ENCODE assay signal across 14 mouse cellular contexts in genomic region chr5:45065917-45066699, GRCm38 (mm10).
"Had no signal": no experiment of that assay in that cellular context is flagged by ENCODE, and none has a peak within 500 bp of the region (broad histone marks: within the 10 kb centered on the region; RNA-seq: fewer than 3 reads in every experiment).

No protein-coding gene starts in this region.

- H3K27me3 ChIP-seq: intestine, embryonic 15.5 days; kidney, embryonic 15.5 days; liver, embryonic 12.5 days; midbrain, embryonic 15.5 days had no signal

- H3K4me3 ChIP-seq: intestine, embryonic 15.5 days; kidney, embryonic 15.5 days; liver, embryonic 12.5 days; midbrain, embryonic 15.5 days had no signal

- H3K27ac ChIP-seq: intestine, embryonic 15.5 days; kidney, embryonic 15.5 days; liver, embryonic 12.5 days; midbrain, embryonic 15.5 days; stomach, postnatal 0 days had no signal

- H3K9me3 ChIP-seq: intestine, embryonic 15.5 days; kidney, embryonic 15.5 days; liver, embryonic 12.5 days; midbrain, embryonic 15.5 days had no signal

- ATAC-seq: intestine, embryonic 15.5 days; liver, embryonic 12.5 days; midbrain, embryonic 15.5 days had no signal

- H3K4me1 ChIP-seq: intestine, embryonic 15.5 days; kidney, embryonic 15.5 days; liver, embryonic 12.5 days; midbrain, embryonic 15.5 days had no signal

- H3K36me3 ChIP-seq: intestine, embryonic 15.5 days; kidney, embryonic 15.5 days; liver, embryonic 12.5 days; midbrain, embryonic 15.5 days had no signal

- H3K9ac ChIP-seq: intestine, embryonic 15.5 days; kidney, embryonic 15.5 days; liver, embryonic 12.5 days; lung, embryonic 14.5 days; midbrain, embryonic 15.5 days had no signal

- H3K4me2 ChIP-seq: intestine, embryonic 15.5 days; kidney, embryonic 15.5 days; liver, embryonic 12.5 days; lung, embryonic 14.5 days; midbrain, embryonic 11.5 days; midbrain, embryonic 15.5 days had no signal

- DNase-seq: kidney, adult 18-20 months; kidney, postnatal 14 days; left cerebral cortex, postnatal 4 days; lung, embryonic 14.5 days; lung, postnatal 10 days; lung, postnatal 4 days; thymus, adult 18-20 months; thymus, postnatal 36 days had no signal
